Mouse (Mus musculus) C2C12 (cell line): ENCODE results near the gene Nrp2. TPM values are rescaled to one million over a fixed set of nuclear protein-coding genes. Genes with fewer than 3 reads are reported as not detected.

Experiments
- H3K27me3 ChIP-seq: one replicate; pipeline ENCODE4 v1.6.1; 2011; ENCODE audit not compliant: control insufficient read depth, insufficient read depth, insufficient read length
- H3K36me3 ChIP-seq: one replicate; pipeline ENCODE4 v1.6.1; 2011; ENCODE audit not compliant: control insufficient read depth, insufficient read depth
- H3K4me3 ChIP-seq: one replicate; pipeline ENCODE4 v1.5.1; 2011; ENCODE audit warnings: mild to moderate bottlenecking, control low read depth; ENCODE audit not compliant: poor library complexity, insufficient read depth, severe bottlenecking
- H3K79me2 ChIP-seq: one replicate; pipeline ENCODE4 v1.6.1; 2011; ENCODE audit not compliant: control insufficient read depth, insufficient read depth
- H3K79me3 ChIP-seq: one replicate; pipeline ENCODE4 v1.6.1; 2011; ENCODE audit warnings: low read depth, control low read depth
- H3ac ChIP-seq: one replicate; pipeline ENCODE3; 2011; ENCODE audit warnings: low read depth; ENCODE audit not compliant: control insufficient read depth, insufficient read length
- CEBPB ChIP-seq: IDR thresholded peaks from one replicate; pipeline ENCODE4 v1.6.1; 2011; ENCODE audit warnings: low read depth, mild to moderate bottlenecking, control low read depth, moderate library complexity
- CTCF ChIP-seq: IDR thresholded peaks from one replicate; pipeline ENCODE4 v1.5.1; 2011; ENCODE audit not compliant: control insufficient read depth, insufficient read depth, insufficient read length
- FOSL1 ChIP-seq: IDR thresholded peaks from one replicate; pipeline ENCODE4 v1.8.0; 2011; ENCODE audit warnings: mild to moderate bottlenecking, low read length; ENCODE audit not compliant: poor library complexity, insufficient read depth, severe bottlenecking
- MAX ChIP-seq: IDR thresholded peaks from one replicate; pipeline ENCODE4 v1.6.1; 2011; ENCODE audit warnings: mild to moderate bottlenecking, control low read depth
- MYOD1 ChIP-seq: IDR thresholded peaks from one replicate; pipeline ENCODE4 v1.6.1; 2011; ENCODE audit warnings: low read depth; ENCODE audit not compliant: control insufficient read depth, insufficient read length
- MYOG ChIP-seq: IDR thresholded peaks from one replicate; pipeline ENCODE4 v1.6.1; 2011; ENCODE audit not compliant: control insufficient read depth, insufficient read length; ENCODE audit errors: extremely low read depth
- USF1 ChIP-seq: IDR thresholded peaks from one replicate; pipeline ENCODE4 v1.6.1; 2011; ENCODE audit warnings: low read depth, mild to moderate bottlenecking, control low read depth, moderate library complexity
- polyA plus RNA-seq: library from polyadenylated mRNA; unstranded; fragments of >200 nt; fragmentation: generic; extraction: Trizol; gene quantifications from one replicate; pipeline ENCODE4 v1.2.1, GENCODE M21; 2012; ENCODE audit warnings: missing spikeins

Nrp2 gene
- polyA plus RNA-seq, 1 experiment: 16.8 TPM

- H3K36me3 ChIP-seq: peaks cover 28% of the 10 kb centered on the region
- no peaks in the 10 kb centered on the region for H3K79me3 ChIP-seq
- H3K79me2 ChIP-seq: no peaks in the 10 kb centered on the region
- TF ChIP-seq USF1: no peak
- TF ChIP-seq MYOD1: no peak
- no peak for TF ChIP-seq MYOG
- TF ChIP-seq CTCF: no peak
- no peak for TF ChIP-seq FOSL1
- TF ChIP-seq CEBPB: no peak
- TF ChIP-seq MAX: no peak
- H3K27me3 ChIP-seq: no peaks in the 10 kb centered on the region
- no peak overlapping the region for H3ac ChIP-seq
- no peak overlapping the region for H3K4me3 ChIP-seq
Measured at GRCm38 (mm10) chr1:62794896-62795255, 91.8 kb downstream of the Nrp2 start.

DNA sequence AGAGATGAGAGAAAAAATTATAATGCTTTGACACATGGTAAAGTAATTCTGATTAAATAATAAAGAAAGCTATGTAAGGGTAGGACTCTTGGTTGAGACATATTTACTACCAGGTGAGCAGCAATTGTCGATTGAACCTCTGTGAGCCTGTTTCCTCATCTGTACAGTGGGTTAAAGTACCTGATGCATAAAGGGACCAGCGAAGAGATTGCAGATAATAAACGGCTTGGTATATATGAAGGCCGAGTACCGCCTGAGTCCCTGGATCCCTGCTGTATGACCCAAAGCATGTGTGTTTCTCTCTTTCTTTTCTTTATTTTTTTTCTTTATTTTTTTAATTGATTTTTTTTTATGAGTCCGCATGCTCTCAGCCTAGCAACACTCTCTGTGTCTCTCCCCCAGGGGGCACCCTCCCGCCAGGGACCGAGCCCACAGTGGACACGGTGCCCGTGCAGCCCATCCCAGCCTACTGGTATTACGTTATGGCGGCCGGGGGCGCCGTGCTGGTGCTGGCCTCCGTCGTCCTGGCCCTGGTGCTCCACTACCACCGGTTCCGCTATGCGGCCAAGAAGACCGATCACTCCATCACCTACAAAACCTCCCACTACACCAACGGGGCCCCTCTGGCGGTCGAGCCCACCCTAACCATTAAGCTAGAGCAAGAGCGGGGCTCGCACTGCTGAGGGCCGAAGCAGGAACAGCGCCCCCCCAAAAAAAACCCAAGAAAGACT lies 92.4 kb downstream of the Nrp2 start:
- no peaks in the 10 kb centered on the region for H3K79me2 ChIP-seq
- no peaks in the 10 kb centered on the region for H3K79me3 ChIP-seq
- no peak overlapping the region for H3K4me3 ChIP-seq
- peaks cover 28% of the 10 kb centered on the region for H3K36me3 ChIP-seq
- TF ChIP-seq MYOG (no peak), CEBPB (no peak), FOSL1 (no peak)
- H3ac ChIP-seq: no peak overlapping the region
- no peaks in the 10 kb centered on the region for H3K27me3 ChIP-seq

DNA sequence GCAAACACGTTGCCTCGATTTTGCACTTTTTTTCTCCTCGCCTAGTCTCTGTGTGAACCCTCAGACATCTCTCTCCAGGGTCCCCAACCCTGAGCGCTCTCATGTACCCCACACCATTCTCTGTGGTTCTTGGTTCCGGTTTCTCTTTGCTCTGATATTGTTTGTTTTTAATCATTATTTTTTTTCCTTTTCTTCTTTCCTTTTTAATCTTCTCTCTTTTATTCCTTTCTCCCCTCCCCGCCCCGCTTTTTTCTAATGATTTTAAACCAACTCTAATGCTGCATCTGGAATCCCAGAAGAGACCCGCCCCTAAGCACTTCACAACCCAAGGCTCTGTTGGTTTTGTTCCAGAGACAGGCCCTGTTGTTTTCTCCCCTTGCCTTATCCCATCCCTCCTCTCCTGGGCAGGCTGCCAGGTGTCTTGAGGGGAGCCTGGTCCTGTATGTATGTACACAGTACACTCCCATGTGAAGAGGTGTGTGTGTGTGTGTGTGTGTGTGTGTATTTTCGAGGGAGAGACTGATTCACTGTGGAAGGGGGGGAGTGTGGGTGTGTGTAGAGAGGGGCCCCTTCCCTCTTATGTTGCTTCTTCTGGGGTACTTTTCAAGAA lies 93.1 kb downstream of the Nrp2 start:
- Histone ChIP-seq H3ac (no peak overlapping the region), H3K4me3 (no peak overlapping the region), H3K36me3 (peaks cover 26% of the 10 kb centered on the region), H3K27me3 (no peaks in the 10 kb centered on the region), H3K79me3 (no peaks in the 10 kb centered on the region), H3K79me2 (no peaks in the 10 kb centered on the region)
- no peak for TF ChIP-seq MYOG

GRCm38 (mm10) chr1:62799427-62799826 lies 96.3 kb downstream of the Nrp2 start:
- H3K79me2 ChIP-seq: no peaks in the 10 kb centered on the region
- no peaks in the 10 kb centered on the region for H3K79me3 ChIP-seq
- H3ac ChIP-seq: no peak overlapping the region
- no peak for TF ChIP-seq FOSL1
- no peak for TF ChIP-seq CEBPB
- TF ChIP-seq MYOD1: no peak
- TF ChIP-seq MYOG: no peak
- TF ChIP-seq USF1: no peak
- no peak for TF ChIP-seq CTCF
- no peak for TF ChIP-seq MAX
- no peak overlapping the region for H3K4me3 ChIP-seq
- peaks cover 4% of the 10 kb centered on the region for H3K36me3 ChIP-seq
- H3K27me3 ChIP-seq: no peaks in the 10 kb centered on the region

DNA sequence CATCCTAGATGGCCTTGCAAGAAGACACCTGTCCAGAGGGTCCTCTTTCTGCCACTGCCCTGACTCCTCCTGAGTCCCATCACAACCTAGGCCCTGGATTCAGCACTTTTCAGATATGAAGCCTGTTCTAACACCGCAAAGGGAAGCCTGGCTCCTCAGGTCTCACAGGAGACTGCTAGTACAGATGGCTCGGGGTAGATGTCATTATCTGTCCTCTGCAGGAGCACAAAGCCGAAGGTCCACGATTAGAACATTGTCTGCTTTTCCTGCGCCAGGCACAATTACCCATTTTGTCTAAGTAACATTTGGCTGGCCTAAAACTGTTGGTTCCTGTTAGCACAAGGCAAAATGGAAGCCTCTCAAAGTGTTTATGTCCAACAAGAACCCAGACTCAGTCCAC lies 97.3 kb downstream of the Nrp2 start:
- Histone ChIP-seq H3K79me2 (no peaks in the 10 kb centered on the region), H3ac (no peak overlapping the region), H3K36me3 (no peaks in the 10 kb centered on the region), H3K27me3 (no peaks in the 10 kb centered on the region), H3K4me3 (no peak overlapping the region), H3K79me3 (no peaks in the 10 kb centered on the region)
- TF ChIP-seq MAX (no peak), USF1 (no peak), CTCF (no peak), MYOG (no peak), FOSL1 (no peak), CEBPB (no peak), MYOD1 (no peak)

DNA sequence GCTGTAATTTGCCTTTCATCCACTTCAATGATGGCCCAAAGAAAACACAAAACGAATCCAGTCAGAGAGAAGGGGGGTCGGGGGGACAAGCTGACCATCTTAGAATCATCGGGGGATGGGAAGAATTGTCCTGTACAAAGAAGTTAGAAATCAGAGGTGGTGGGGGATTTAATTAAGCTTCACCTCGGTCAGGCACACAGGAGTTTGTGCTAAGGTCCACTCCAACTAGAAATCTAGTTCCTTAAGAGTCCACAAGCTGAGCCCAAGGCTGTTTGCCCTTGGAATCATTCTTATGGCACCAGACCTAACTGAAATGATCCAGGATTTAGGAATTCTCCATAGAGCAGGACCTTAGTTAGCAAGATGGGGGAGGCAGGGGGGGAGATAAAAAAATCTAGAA lies 98.3 kb downstream of the Nrp2 start:
- Histone ChIP-seq H3K27me3 (no peaks in the 10 kb centered on the region), H3K79me2 (no peaks in the 10 kb centered on the region), H3K4me3 (no peak overlapping the region), H3K36me3 (no peaks in the 10 kb centered on the region), H3K79me3 (no peaks in the 10 kb centered on the region), H3ac (no peak overlapping the region)
- TF ChIP-seq CTCF (no peak), MYOG (no peak), MAX (no peak), USF1 (no peak), FOSL1 (no peak)
